Mouse (Mus musculus): ENCODE results near the gene Bicd2.

Gene Bicd2

GRCm38 (mm10) chr13:49394886-49395447 is 53.6 kb downstream of the Bicd2 start:
- in situ Hi-C loops (cut with MboI, MseI): no loop called here

- in situ Hi-C loops (cut with MboI, MseI): no loop called here
These were observed 55.4 kb downstream of the Bicd2 start for GRCm38 (mm10) chr13:49396798-49397197.

GRCm38 (mm10) chr13:49398191-49398590 is 56.8 kb downstream of the Bicd2 start:
- in situ Hi-C loops (cut with MboI, MseI): no loop called here

- in situ Hi-C loops (cut with MboI, MseI): no loop called here
These were observed 58.8 kb downstream of the Bicd2 start for GRCm38 (mm10) chr13:49400139-49400538.

GRCm38 (mm10) chr13:49402628-49403027 is 61.2 kb downstream of the Bicd2 start:
- in situ Hi-C loops (cut with MboI, MseI): no loop called here

- in situ Hi-C loops (cut with MboI, MseI): no loop called here
These were observed 66.4 kb downstream of the Bicd2 start for GRCm38 (mm10) chr13:49407795-49408194.

GRCm38 (mm10) chr13:49420754-49421605 is 79.6 kb downstream of the Bicd2 start, which contains the start of gene Ippk:
Gene Ippk, plus strand, starts transcription at chr13:49421249.
- in situ Hi-C loops (cut with MboI, MseI): loop anchor here (5.0 to 10.0 kb wide), 2 partner anchors 79 to 234 kb away; partner anchors contain the start of genes Bicd2, Cenpp and Nol8

GRCm38 (mm10) chr13:49421606-49421917 is 80.2 kb downstream of the Bicd2 start:
- in situ Hi-C loops (cut with MboI, MseI): loop anchor here (5.0 to 10.0 kb wide), 2 partner anchors 79 to 233 kb away; partner anchors contain the start of genes Bicd2, Cenpp and Nol8

- in situ Hi-C loops (cut with MboI, MseI): loop anchor here (5.0 to 10.0 kb wide), 2 partner anchors 80 to 233 kb away; partner anchors contain the start of genes Bicd2, Cenpp and Nol8
These were observed 80.6 kb downstream of the Bicd2 start for GRCm38 (mm10) chr13:49421959-49422358.

- in situ Hi-C loops (cut with MboI, MseI): loop anchor here (10.0 kb wide), 1 partner anchor 228 kb away; the partner anchor contains the start of genes Cenpp and Nol8
These were observed 85.4 kb downstream of the Bicd2 start for GRCm38 (mm10) chr13:49426736-49427135.

GRCm38 (mm10) chr13:49428042-49428675 is 86.8 kb downstream of the Bicd2 start:
- in situ Hi-C loops (cut with MboI, MseI): loop anchor here (10.0 kb wide), 1 partner anchor 227 kb away; the partner anchor contains the start of genes Cenpp and Nol8

GRCm38 (mm10) chr13:49430529-49430928 is 89.1 kb downstream of the Bicd2 start:
- in situ Hi-C loops (cut with MboI, MseI): no loop called here

GRCm38 (mm10) chr13:49433268-49434029 is 92.1 kb downstream of the Bicd2 start:
- in situ Hi-C loops (cut with MboI, MseI): no loop called here

- in situ Hi-C loops (cut with MboI, MseI): no loop called here
These were observed 94.4 kb downstream of the Bicd2 start for GRCm38 (mm10) chr13:49435745-49436144.

- in situ Hi-C loops (cut with MboI, MseI): no loop called here
These were observed 94.8 kb downstream of the Bicd2 start for GRCm38 (mm10) chr13:49436170-49436569.

Measured in T-helper 1 cell (primary cell).